17 mouse cellular contexts compared by ENCODE assay signal in genomic region chr8:46447334-46447733, GRCm38 (mm10). TPM values are rescaled to one million over a fixed set of nuclear protein-coding genes. Genes with fewer than 3 reads are reported as not detected.
DNase-seq lines count a peak whose midpoint lies in the region; ATAC-seq and TF ChIP-seq lines count a peak whose summit lies in the region.
"Had no signal": no experiment of that assay in that cellular context is flagged by ENCODE, and none has a peak within 500 bp of the region (broad histone marks: within the 10 kb centered on the region; RNA-seq: fewer than 3 reads in every experiment).

No protein-coding gene starts in this region.

- H3K4me2 ChIP-seq in stomach, embryonic 15.5 days, result no peak overlapping the region
- H3K4me2 ChIP-seq in stomach, postnatal 0 days (replicated peaks; ENCODE audit: low read depth), result no peak overlapping the region
- no peak overlapping the region for H3K4me2 ChIP-seq in liver, embryonic 14.5 days (ENCODE audit: low read depth)

- H3K9me3 ChIP-seq in stomach, embryonic 15.5 days, result no peaks in the 10 kb centered on the region
- H3K9me3 ChIP-seq in stomach, postnatal 0 days (ENCODE audit: control insufficient read depth, low read length), result no peaks in the 10 kb centered on the region
- H3K9me3 ChIP-seq in liver, embryonic 14.5 days (ENCODE audit: control insufficient read depth, low read length), result no peaks in the 10 kb centered on the region
- H3K9me3 ChIP-seq: embryonic facial prominence, embryonic 10.5 days; heart, embryonic 13.5 days had no signal

- ATAC-seq in stomach, embryonic 15.5 days (ENCODE audit: insufficient read depth, low FRiP score, low read depth), result peak; percentile 75
- no peak; the same call in 1 of the 2 replicates for ATAC-seq in stomach, postnatal 0 days (ENCODE audit: low FRiP score, low TSS enrichment)
- ATAC-seq in liver, embryonic 14.5 days (ENCODE audit: insufficient read depth), result peak; percentile 58

- 64% methylated on average over 6 of the region's 6 CpGs for WGBS in stomach, embryonic 15.5 days
- 57% methylated on average over 6 of the region's 6 CpGs for WGBS in stomach, postnatal 0 days
- 61% methylated on average over 6 of the region's 6 CpGs for WGBS in liver, embryonic 14.5 days (ENCODE audit: insufficient replicate concordance)

- DNase-seq in stomach, postnatal 0 days (ENCODE audit: low spot score), result no peak
- DNase-seq in kidney, postnatal 14 days, result peak; percentile 85
- DNase-seq in liver, embryonic 14.5 days (ENCODE audit: low read depth in 3 of 3, low spot score in 3 of 3), result no peak
- DNase-seq in thymus, postnatal 36 days, result no peak
- no peak for DNase-seq in heart, adult 11 months
- DNase-seq in left cerebral cortex, postnatal 36 days (ENCODE audit: low spot score in 2 of 2), result no peak
- no peak for DNase-seq in cerebellum, postnatal 36 days
- DNase-seq: adrenal gland, postnatal 36 days; cerebellum, adult 9-11 months; forebrain, postnatal 0 days; left cerebral cortex, postnatal 4 days; right cerebral cortex, postnatal 14 days had no signal

- H3K4me1 ChIP-seq in stomach, embryonic 15.5 days, result 0 out of 2 replicates have a peak, but pooled peaks cover 4% of the 10 kb centered on the region
- H3K4me1 ChIP-seq in stomach, postnatal 0 days (replicated peaks; ENCODE audit: control insufficient read depth, insufficient read depth), result no peaks in the 10 kb centered on the region
- H3K4me1 ChIP-seq in liver, embryonic 14.5 days (replicated peaks; ENCODE audit: control insufficient read depth in 2 of 2, insufficient read depth in 2 of 2, low read length in 1 of 2), result peaks cover 2 to 21% of the 10 kb centered on the region in 2 experiments; a peak in 3 of 4 replicates

- no peak for TF ChIP-seq EP300 in stomach, postnatal 0 days (optimal IDR thresholded peaks at IDR 0.05)
- TF ChIP-seq EP300 in liver, embryonic 14.5 days (IDR thresholded peaks at IDR 0.05; ENCODE audit: low read depth), result no peak

- no peak overlapping the region for H3K9ac ChIP-seq in stomach, embryonic 15.5 days
- no peak overlapping the region for H3K9ac ChIP-seq in stomach, postnatal 0 days (ENCODE audit: low read length)
- no peak overlapping the region for H3K9ac ChIP-seq in liver, embryonic 14.5 days (replicated peaks)
- H3K9ac ChIP-seq: forebrain, postnatal 0 days; lung, embryonic 14.5 days had no signal

- intact Hi-C loops in left cerebral cortex, postnatal 36 days (cut with DNase I), result no loop called here

- no peak overlapping the region for H3K4me3 ChIP-seq in stomach, embryonic 15.5 days (replicated peaks)
- no peak overlapping the region for H3K4me3 ChIP-seq in stomach, postnatal 0 days (ENCODE audit: low read depth, low read length)
- no peak overlapping the region for H3K4me3 ChIP-seq in liver, embryonic 14.5 days (ENCODE audit: insufficient read depth in 1 of 2, low read depth in 2 of 2, low read length in 2 of 2)
- H3K4me3 ChIP-seq: embryonic facial prominence, embryonic 10.5 days; erythroblast, embryonic 14.5 days had no signal

- no peak for TF ChIP-seq CTCF in stomach, postnatal 0 days (IDR thresholded peaks at IDR 0.05; ENCODE audit: low read depth)
- TF ChIP-seq CTCF in liver, embryonic 14.5 days (IDR thresholded peaks at IDR 0.05; ENCODE audit: low read depth), result no peak

- no peak overlapping the region for H3K27ac ChIP-seq in stomach, embryonic 15.5 days
- no peak overlapping the region for H3K27ac ChIP-seq in stomach, postnatal 0 days (replicated peaks)
- H3K27ac ChIP-seq in liver, embryonic 14.5 days, result no peak overlapping the region
- H3K27ac ChIP-seq: embryonic facial prominence, embryonic 10.5 days; heart, embryonic 13.5 days had no signal

- no peaks in the 10 kb centered on the region for H3K36me3 ChIP-seq in stomach, embryonic 15.5 days
- H3K36me3 ChIP-seq in stomach, postnatal 0 days (ENCODE audit: control insufficient read depth, insufficient read depth, low read length), result no peaks in the 10 kb centered on the region
- H3K36me3 ChIP-seq in liver, embryonic 14.5 days (replicated peaks; ENCODE audit: control insufficient read depth, insufficient read depth, low read depth), result no peaks in the 10 kb centered on the region
- H3K36me3 ChIP-seq: embryonic facial prominence, embryonic 10.5 days; heart, embryonic 13.5 days had no signal

- H3K27me3 ChIP-seq in stomach, embryonic 15.5 days (replicated peaks), result no peaks in the 10 kb centered on the region
- no peaks in the 10 kb centered on the region for H3K27me3 ChIP-seq in stomach, postnatal 0 days (ENCODE audit: control insufficient read depth, insufficient read depth, low read length)
- H3K27me3 ChIP-seq in liver, embryonic 14.5 days (ENCODE audit: control insufficient read depth, insufficient read depth, low read length), result no peaks in the 10 kb centered on the region
- H3K27me3 ChIP-seq: heart, embryonic 13.5 days had no signal

RNA-seq across cellular contexts. Expression of gene Acsl1, which starts 23.5 kb away (rescaled TPM):
- polyA plus RNA-seq in stomach, embryonic 15.5 days (2015; fragmentation: Nextera tagmentation; extraction: Ambion mirVana), result 24.1 and 25.7 TPM in 2 replicates
- polyA plus RNA-seq in stomach, postnatal 0 days (2015; fragmentation: Nextera tagmentation; extraction: Ambion mirVana), result 47.4 and 47.5 TPM in 2 replicates
- polyA plus RNA-seq in liver, embryonic 14.5 days (2012; rRNA removed), result 27.5 and 39.4 TPM in 2 replicates
- 64.2 and 73.7 TPM in 2 replicates for polyA plus RNA-seq in liver, embryonic 14.5 days (2014; fragmentation: Nextera tagmentation; extraction: Ambion mirVana)
- 10 to 100 TPM; 42.6 to 52.0 TPM for total RNA-seq in left cerebral cortex, postnatal 36 days (2021)
